ENCODE assay signal across 8 mouse cellular contexts in genomic region chr7:64049183-64049965, GRCm38 (mm10).
DNase-seq lines count a peak whose midpoint lies in the region; ATAC-seq and TF ChIP-seq lines count a peak whose summit lies in the region.

No protein-coding gene starts in this region.

- intact Hi-C loops in left cerebral cortex, postnatal 25 days (cut with DNase I), result no loop called here

- peak; percentile 53 to 57 for DNase-seq in B cell, adult 2 months
- peak; percentile 97 for DNase-seq in MEL-GATA-1-ER (ENCODE audit: extremely low read depth, low read depth)
- peak; percentile 8 for DNase-seq in liver, adult 2 months (ENCODE audit: extremely low read depth, low read depth, low spot score)
- peak; percentile 38 to 50 for DNase-seq in natural killer cell, adult 2 months (ENCODE audit: low spot score in 2 of 2)
- no peak for DNase-seq in cerebellum, postnatal 4 days (ENCODE audit: low spot score in 2 of 2)
- DNase-seq in cerebellum, adult 11-12 months, result no peak
- DNase-seq in left cerebral cortex, postnatal 25 days (ENCODE audit: low spot score in 2 of 2), result no peak

- H3K9me3 ChIP-seq in heart, embryonic 12.5 days (replicated peaks), result no peaks in the 10 kb centered on the region

- peaks cover 33% of the 10 kb centered on the region for H3K4me1 ChIP-seq in heart, embryonic 12.5 days (replicated peaks)
- peaks cover 14% of the 10 kb centered on the region for H3K4me1 ChIP-seq in liver, adult 2 months (ENCODE audit: control insufficient read depth, insufficient read depth, low read length)

- no peaks in the 10 kb centered on the region for H3K79me2 ChIP-seq in liver, adult 2 months (ENCODE audit: control insufficient read depth, insufficient read depth, low read length)

- peak overlapping the region; percentile 73 for H3K9ac ChIP-seq in heart, embryonic 12.5 days
- no peak overlapping the region for H3K9ac ChIP-seq in liver, adult 2 months (ENCODE audit: low read depth, low read length)

- WGBS in heart, embryonic 12.5 days, result 16% methylated on average over 11 of the region's 11 CpGs
- WGBS in liver, adult 2 months, result 56% methylated on average over 11 of the region's 11 CpGs

- no peak for TF ChIP-seq POLR2A in liver, adult 2 months (IDR thresholded peaks at IDR 0.05; ENCODE audit: extremely low read depth, insufficient read depth, low read length)

- peak; percentile 82 for ATAC-seq in heart, embryonic 12.5 days (ENCODE audit: insufficient number of reproducible peaks, low FRiP score)

- peak overlapping the region; percentile 86 for H3K27ac ChIP-seq in heart, embryonic 12.5 days (ENCODE audit: poor library complexity, severe bottlenecking)
- H3K27ac ChIP-seq in liver, adult 2 months (replicated peaks; ENCODE audit: insufficient read depth, low read depth, low read length), result peak overlapping the region; percentile 48; the same call in 1 of the 2 replicates

- H3K27me3 ChIP-seq in heart, embryonic 12.5 days (replicated peaks), result no peaks in the 10 kb centered on the region
- no peaks in the 10 kb centered on the region for H3K27me3 ChIP-seq in liver, adult 2 months (ENCODE audit: control insufficient read depth, insufficient read depth, low read length)

- no peak for TF ChIP-seq CTCF in liver, adult 2 months (IDR thresholded peaks at IDR 0.05; ENCODE audit: low read depth, low read length)

- peak overlapping the region; percentile 45 for H3K4me3 ChIP-seq in heart, embryonic 12.5 days
- no peak overlapping the region for H3K4me3 ChIP-seq in liver, adult 2 months (ENCODE audit: insufficient read depth, low read depth, low read length)

- H3K36me3 ChIP-seq in heart, embryonic 12.5 days, result no peaks in the 10 kb centered on the region
- H3K36me3 ChIP-seq in liver, adult 2 months (ENCODE audit: control insufficient read depth, insufficient read depth, low read length), result no peaks in the 10 kb centered on the region

- H3K4me2 ChIP-seq in heart, embryonic 12.5 days, result peak overlapping the region; percentile 72

Comparison
In these comparisons a context has a peak if more than half of its experiments do, and no peak if none do; other contexts are left out.
1. DNase-seq: peak in B cell, adult 2 months (2 of 2), MEL-GATA-1-ER (single experiment), liver, adult 2 months (single experiment) and natural killer cell, adult 2 months (2 of 2); none in cerebellum, postnatal 4 days (0 of 2), cerebellum, adult 11-12 months (single experiment) and left cerebral cortex, postnatal 25 days (0 of 2).